Mouse (Mus musculus) 3134 (cell line): ENCODE data around the gene Sall2.
"Not testable (repeated sequence)": the region's sequence is repeated elsewhere in the genome, so short reads cannot be mapped to it uniquely, and the experiment has no call there.

Experiments
- DNase-seq: peaks from one replicate; pipeline ENCODE4 v3.0.0-alpha.2; 2011; ENCODE audit warnings: low spot score; ENCODE audit not compliant: insufficient read length; ENCODE audit errors: extremely low read depth

Gene Sall2

GRCm38 (mm10) chr14:52304644-52305271, 23.8 kb downstream of the Sall2 start, which contains the start of gene Mettl3:
Gene Mettl3, minus strand, starts transcription at chr14:52305128.
- peak; percentile 93 for DNase-seq

GRCm38 (mm10) chr14:52303517-52303916, 25.0 kb downstream of the Sall2 start:
- DNase-seq, result not testable (repeated sequence)

GRCm38 (mm10) chr14:52295558-52296264, 32.9 kb downstream of the Sall2 start:
- DNase-seq, result no peak

GRCm38 (mm10) chr14:52284191-52284590, 44.4 kb downstream of the Sall2 start:
- no peak for DNase-seq

GRCm38 (mm10) chr14:52283629-52284028, 44.9 kb downstream of the Sall2 start:
- no peak for DNase-seq

GRCm38 (mm10) chr14:52279747-52280120, 48.8 kb downstream of the Sall2 start:
- no peak for DNase-seq

GRCm38 (mm10) chr14:52278932-52279746, 49.4 kb downstream of the Sall2 start, which contains the start of the genes Tox4 and Rab2b:
Gene Tox4, plus strand, starts transcription at chr14:52279146.
Gene Rab2b, minus strand, starts transcription at chr14:52279545.
- DNase-seq, result peak; percentile 98

- DNase-seq, result no peak
These were observed 51.4 kb downstream of the Sall2 start for GRCm38 (mm10) chr14:52277210-52277609.

GRCm38 (mm10) chr14:52272781-52273180, 55.8 kb downstream of the Sall2 start:
- DNase-seq, result no peak
